Mouse (Mus musculus) heart, postnatal 0 days (tissue): ENCODE measurements around the gene Slc6a19.

Experiments
- CTCF ChIP-seq: IDR thresholded peaks from 2 replicates; pipeline ENCODE4 v1.5.1; 2016; ENCODE audit warnings: antibody characterized with exemption, control low read depth, low read depth
- EP300 ChIP-seq: IDR thresholded peaks from 2 replicates; pipeline ENCODE4 v1.6.1; 2016; ENCODE audit warnings: antibody characterized with exemption, low read depth

DNA sequence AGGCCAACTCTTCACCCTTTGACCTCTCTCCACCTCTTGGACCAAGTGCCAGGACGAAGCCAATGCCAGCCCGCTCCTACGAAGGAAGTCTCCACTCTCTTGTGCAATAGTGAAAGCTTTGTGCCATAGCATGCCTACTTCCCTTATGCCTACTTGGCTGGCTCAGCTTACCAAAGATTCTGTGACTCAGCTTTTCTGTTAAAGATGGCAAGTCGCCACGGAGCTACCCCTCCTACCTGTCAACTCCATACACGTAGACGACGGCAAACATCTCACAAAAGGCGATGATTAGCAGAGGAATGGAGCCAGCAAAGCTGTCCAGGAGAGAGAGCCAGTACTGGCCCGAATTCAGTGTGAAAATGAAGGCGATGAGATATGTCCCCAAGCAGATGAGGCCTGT, 21.0 kb downstream of the Slc6a19 start:
- no peak for TF ChIP-seq CTCF
- no peak for TF ChIP-seq EP300
